Mouse (Mus musculus): Measurements from ENCODE around the gene Acad12.

DNA sequence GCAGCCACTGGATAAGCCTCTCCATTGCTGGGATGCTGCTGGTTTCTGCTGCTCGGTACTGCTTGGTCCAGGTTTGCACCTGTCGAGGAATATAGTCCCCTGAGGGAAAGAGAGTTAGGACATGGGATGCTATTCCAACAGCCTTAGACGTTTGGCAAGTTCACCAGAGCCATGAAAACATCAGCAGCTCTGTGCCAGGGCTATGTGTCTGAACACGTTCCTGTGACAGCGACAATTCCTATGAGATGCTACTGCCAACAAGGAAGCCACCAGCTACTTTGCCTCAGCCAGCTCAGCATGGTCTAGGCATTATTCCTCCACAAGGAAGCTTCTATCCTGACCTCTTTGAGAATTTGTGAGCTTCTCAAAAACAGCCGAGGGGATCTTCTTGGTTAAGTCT is 18.6 kb upstream of the Acad12 start:
- TF ChIP-seq CTCF (IDR thresholded peaks at IDR 0.05; ENCODE audit: extremely low read depth, insufficient read depth, low read length), result no peak
- TF ChIP-seq POLR2A (IDR thresholded peaks at IDR 0.05; ENCODE audit: extremely low read depth, insufficient read depth, low read length), result no peak

All from cortical plate, adult 2 months (tissue).